Mouse (Mus musculus) MEL (cell line): ENCODE data around the gene Hmgcs1. TPM values are rescaled to one million over a fixed set of nuclear protein-coding genes. Genes with fewer than 3 reads are reported as not detected.

Experiments used
- DNase-seq: peaks from one replicate; pipeline ENCODE4 v3.0.0; 2011; ENCODE audit warnings: low read depth, low spot score
- H3K27ac ChIP-seq: 2 replicates; pipeline ENCODE4 v1.5.1; 2012; ENCODE audit warnings: low read depth, mild to moderate bottlenecking, control low read depth, low read length, moderate library complexity; ENCODE audit not compliant: control insufficient read depth
- H3K27me3 ChIP-seq, 2 experiments: fragments of 150-350 bp in 1 of 2; sonication (generic) in 1 of 2; 2 replicates each; pipeline ENCODE4 v1.6.1; 2012; ENCODE audit warnings: low read length in 2 of 2, mild to moderate bottlenecking in 2 of 2, improper control_type of control experiment in 1 of 2, moderate library complexity in 1 of 2; ENCODE audit not compliant: insufficient read depth in 2 of 2, control insufficient read depth in 1 of 2
- H3K36me3 ChIP-seq, 2 experiments: 2 replicates each; pipeline ENCODE4 v1.6.1; 2012 to 2014; ENCODE audit warnings: low read length in 2 of 2, improper control_type of control experiment in 1 of 2, inconsistent platforms in 1 of 2, mild to moderate bottlenecking in 1 of 2; ENCODE audit not compliant: insufficient read depth in 2 of 2, control insufficient read depth in 1 of 2
- H3K4me1 ChIP-seq, 2 experiments: fragments of 150-350 bp in 1 of 2; sonication (generic) in 1 of 2; 2 replicates each; pipeline ENCODE4 v1.6.1; 2012; ENCODE audit warnings: low read length in 2 of 2, improper control_type of control experiment in 1 of 2, mild to moderate bottlenecking in 1 of 2; ENCODE audit not compliant: insufficient read depth in 2 of 2, control insufficient read depth in 1 of 2
- H3K4me3 ChIP-seq, 2 experiments: fragments of 150-350 bp in 1 of 2; sonication (generic) in 1 of 2; 2 replicates each; pipeline ENCODE4 v1.5.1; 2012; ENCODE audit warnings: low read depth in 2 of 2, low read length in 2 of 2, mild to moderate bottlenecking in 2 of 2, moderate library complexity in 2 of 2, control low read depth in 1 of 2, improper control_type of control experiment in 1 of 2; ENCODE audit not compliant: control insufficient read depth in 1 of 2, insufficient read depth in 1 of 2
- H3K79me2 ChIP-seq: 2 replicates; pipeline ENCODE4 v1.6.1; 2012; ENCODE audit warnings: mild to moderate bottlenecking, low read length, moderate library complexity; ENCODE audit not compliant: control insufficient read depth, poor library complexity, insufficient read depth
- H3K9ac ChIP-seq: 2 replicates; pipeline ENCODE4 v1.6.1; 2012; ENCODE audit warnings: low read depth, mild to moderate bottlenecking, control low read depth, low read length, moderate library complexity; ENCODE audit not compliant: control insufficient read depth, poor library complexity, severe bottlenecking
- H3K9me3 ChIP-seq: fragments of 150-350 bp; sonication (generic); replicated peaks from 2 replicates; pipeline ENCODE4 v1.6.1; 2012; ENCODE audit warnings: mild to moderate bottlenecking, low read length, improper control_type of control experiment, moderate library complexity; ENCODE audit not compliant: insufficient read depth
- CHD2 ChIP-seq: IDR thresholded peaks from 2 replicates; pipeline ENCODE4 v1.6.1; 2011; ENCODE audit warnings: low read length, improper control_type of control experiment
- ELF1 ChIP-seq: IDR thresholded peaks from 2 replicates; pipeline ENCODE4 v1.6.1; 2014; ENCODE audit warnings: low read depth, mild to moderate bottlenecking, inconsistent platforms, low read length, improper control_type of control experiment, moderate library complexity
- GATA1 ChIP-seq: IDR thresholded peaks from 2 replicates; pipeline ENCODE4 v1.6.1; 2011; ENCODE audit warnings: low read depth, low read length, improper control_type of control experiment
- MAX ChIP-seq: IDR thresholded peaks from 2 replicates; pipeline ENCODE4 v1.6.1; 2011; ENCODE audit warnings: low read length, improper control_type of control experiment
- MAZ ChIP-seq: IDR thresholded peaks from 2 replicates; pipeline ENCODE4 v1.6.1; 2012; ENCODE audit warnings: low read depth, mild to moderate bottlenecking, inconsistent platforms, low read length, improper control_type of control experiment
- MEF2A ChIP-seq: IDR thresholded peaks from 2 replicates; pipeline ENCODE4 v1.6.1; 2014; ENCODE audit warnings: low read depth, mild to moderate bottlenecking, inconsistent platforms, low read length, improper control_type of control experiment; ENCODE audit not compliant: poor library complexity, insufficient replicate concordance, severe bottlenecking; ENCODE audit errors: extremely low read depth
- MXI1 ChIP-seq: IDR thresholded peaks from 2 replicates; pipeline ENCODE4 v1.6.1; 2011; ENCODE audit warnings: mild to moderate bottlenecking, low read depth, low read length, improper control_type of control experiment
- MYC ChIP-seq: IDR thresholded peaks from 2 replicates; pipeline ENCODE4 v1.6.1; 2011; ENCODE audit warnings: low read depth, mild to moderate bottlenecking, low read length, improper control_type of control experiment, moderate library complexity
- NELFE ChIP-seq: IDR thresholded peaks from 2 replicates; pipeline ENCODE4 v1.6.1; 2011; ENCODE audit warnings: low read depth, low read length, improper control_type of control experiment
- POLR2A ChIP-seq, 2 experiments: IDR thresholded peaks; 2 replicates each; pipeline ENCODE4 v1.6.1; 2011 to 2012; ENCODE audit warnings: low read length in 2 of 2, mild to moderate bottlenecking in 2 of 2, control low read depth in 1 of 2, improper control_type of control experiment in 1 of 2, low read depth in 1 of 2, moderate library complexity in 1 of 2; ENCODE audit not compliant: control insufficient read depth in 1 of 2, insufficient read depth in 1 of 2, poor library complexity in 1 of 2
- POLR2AphosphoS5 ChIP-seq: IDR thresholded peaks from 2 replicates; pipeline ENCODE4 v1.6.1; 2012; ENCODE audit warnings: low read depth, borderline replicate concordance, mild to moderate bottlenecking, inconsistent platforms, low read length, moderate library complexity, mixed read lengths
- RAD21 ChIP-seq: IDR thresholded peaks from 2 replicates; pipeline ENCODE4 v1.6.1; 2011; ENCODE audit warnings: mild to moderate bottlenecking, low read depth, low read length, improper control_type of control experiment
- SIN3A ChIP-seq: IDR thresholded peaks from 2 replicates; pipeline ENCODE4 v1.6.1; 2012; ENCODE audit warnings: low read length, improper control_type of control experiment, inconsistent platforms
- USF1 ChIP-seq: IDR thresholded peaks from 2 replicates; pipeline ENCODE4 v1.6.1; 2014; ENCODE audit warnings: low read depth, mild to moderate bottlenecking, inconsistent platforms, low read length, improper control_type of control experiment, moderate library complexity
- USF2 ChIP-seq, 2 experiments: IDR thresholded peaks; 2 replicates each; pipeline ENCODE4 v1.6.1; 2011 to 2012; ENCODE audit warnings: improper control_type of control experiment in 2 of 2, low read length in 2 of 2, borderline replicate concordance in 1 of 2, inconsistent platforms in 1 of 2, low read depth in 1 of 2, mild to moderate bottlenecking in 1 of 2; ENCODE audit not compliant: insufficient read depth in 1 of 2
- polyA plus RNA-seq, 2 experiments: library from polyadenylated mRNA; stranded (reverse) in 1 of 2; unstranded in 1 of 2; fragments of >175 nt in 1 of 2; fragments of >200 nt in 1 of 2; gene quantifications; 2 replicates each; pipeline versions ENCODE4 v1.2.1 to v1.2.4; 2012; ENCODE audit warnings: low replicate concordance in 2 of 2, low read depth in 1 of 2; ENCODE audit not compliant: insufficient read length in 2 of 2, insufficient read depth in 1 of 2, missing spikeins in 1 of 2
- total RNA-seq: library from RNA; depleted of rRNA; stranded (reverse); fragments of 300-350 nt; gene quantifications from 2 replicates; pipeline ENCODE4 v1.2.3, GENCODE M21; 2012

Gene Hmgcs1
- total and polyA plus RNA-seq, 3 experiments = 13.6 to 19.3 TPM; not detected in 1

GRCm38 (mm10) chr13:119729406-119729805 lies 39.2 kb downstream of the Hmgcs1 start:
- Histone ChIP-seq H3K9ac (no peak overlapping the region), H3K27ac (no peak overlapping the region), H3K36me3 (no peaks in the 10 kb centered on the region), H3K27me3 (peaks cover 0 to 2% of the 10 kb centered on the region in 2 experiments; a peak in 2 of 4 replicates), H3K4me3 (no peak overlapping the region), H3K9me3 (no peaks in the 10 kb centered on the region), H3K4me1 (no peaks in the 10 kb centered on the region), H3K79me2 (no peaks in the 10 kb centered on the region)
- DNase-seq = no peak
- no peak for TF ChIP-seq MAZ
- TF ChIP-seq MXI1 = no peak
- TF ChIP-seq SIN3A = no peak
- no peak for TF ChIP-seq RAD21
- no peak for TF ChIP-seq GATA1
- TF ChIP-seq USF2 (IDR thresholded peaks at IDR 0.05; ENCODE audit: borderline replicate concordance in 1 of 2, insufficient read depth in 1 of 2, low read depth in 1 of 2, low read length in 2 of 2) = no peak
- no peak for TF ChIP-seq POLR2AphosphoS5
- no peak for TF ChIP-seq ELF1
- no peak for TF ChIP-seq MAX
- no peak for TF ChIP-seq USF1
- no peak for TF ChIP-seq NELFE
- no peak for TF ChIP-seq MEF2A
- TF ChIP-seq POLR2A (IDR thresholded peaks at IDR 0.05; ENCODE audit: control insufficient read depth in 1 of 2, insufficient read depth in 1 of 2, low read depth in 1 of 2, low read length in 2 of 2, poor library complexity in 1 of 2) = no peak

GRCm38 (mm10) chr13:119731448-119731847 lies 41.3 kb downstream of the Hmgcs1 start:
- Histone ChIP-seq H3K9me3 (no peaks in the 10 kb centered on the region), H3K9ac (no peak overlapping the region), H3K27ac (no peak overlapping the region), H3K27me3 (peaks cover 0 to 2% of the 10 kb centered on the region in 2 experiments; a peak in 2 of 4 replicates), H3K4me1 (no peaks in the 10 kb centered on the region), H3K4me3 (no peak overlapping the region), H3K36me3 (no peaks in the 10 kb centered on the region), H3K79me2 (no peaks in the 10 kb centered on the region)
- DNase-seq = no peak
- TF ChIP-seq MYC (no peak), CHD2 (no peak)
